Mouse (Mus musculus): Measurements from ENCODE around the gene Igfbp4. TPM values are rescaled to one million over a fixed set of nuclear protein-coding genes. Genes with fewer than 3 reads are reported as not detected.
A peak's percentile ranks its signal among the peaks of the same experiment; 100 is the strongest.

The Igfbp4 gene
- polyA plus RNA-seq, 1 experiment from 2014 or later = 672 TPM

DNA sequence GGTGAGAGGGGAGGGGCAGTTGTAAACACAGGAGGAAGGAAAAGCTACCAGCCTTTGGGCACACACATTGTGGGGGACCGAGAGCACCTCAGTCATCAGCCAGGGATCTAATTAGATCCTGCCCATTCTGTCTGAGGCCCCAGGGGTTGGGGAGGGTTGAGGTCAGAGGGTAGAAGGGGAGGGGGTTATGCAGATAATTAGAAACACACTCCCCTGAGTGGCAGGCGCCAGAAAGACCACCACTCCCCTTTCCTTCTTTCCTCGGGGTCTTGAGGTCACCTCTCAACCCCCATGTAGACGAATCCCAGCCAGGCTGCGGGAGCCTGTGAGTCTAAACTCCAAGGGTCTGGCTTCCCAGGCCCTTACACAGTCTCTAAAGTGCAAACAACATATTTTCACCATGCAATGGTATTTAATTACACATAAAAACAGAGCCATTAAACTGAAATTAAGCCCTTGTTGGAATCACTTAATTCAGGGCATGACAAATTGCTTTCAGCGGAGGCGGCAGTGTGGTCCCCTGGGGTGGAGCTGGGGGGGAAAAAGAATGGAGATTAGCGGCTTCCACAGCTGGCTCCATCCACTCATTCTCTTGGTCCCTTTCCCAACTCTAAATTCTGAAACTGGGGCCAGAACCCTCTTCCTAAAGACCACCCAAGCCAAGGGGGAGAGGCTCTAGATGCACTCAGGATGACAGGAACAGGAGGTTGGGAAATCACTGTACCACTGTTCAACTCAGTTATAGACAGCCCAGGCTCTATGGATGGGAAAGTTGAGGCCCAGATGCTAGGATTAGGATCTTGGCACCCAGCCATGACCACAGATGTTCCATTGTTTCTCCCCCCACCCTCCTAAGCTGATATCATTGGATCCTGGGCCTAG lies 14.8 kb downstream of the Igfbp4 start:
- no peak overlapping the region for H3K4me2 ChIP-seq (ENCODE audit: low read depth, low read length)
- no peaks in the 10 kb centered on the region for H3K4me1 ChIP-seq (ENCODE audit: insufficient read depth)
- WGBS (ENCODE audit: insufficient replicate concordance) = 55% methylated on average over 8 of the region's 8 CpGs
- no peaks in the 10 kb centered on the region for H3K9me3 ChIP-seq (ENCODE audit: low read length)
- DNase-seq (no peak), ATAC-seq (no peak)
- H3K27me3 ChIP-seq (ENCODE audit: insufficient read depth, low read length) = no peaks in the 10 kb centered on the region
- no peak overlapping the region for H3K9ac ChIP-seq (replicated peaks)
- H3K27ac ChIP-seq (ENCODE audit: low read depth) = no peak overlapping the region
- peaks cover 17% of the 10 kb centered on the region for H3K36me3 ChIP-seq (replicated peaks; ENCODE audit: insufficient read depth, low read length)
- no peak overlapping the region for H3K4me3 ChIP-seq (ENCODE audit: low read depth, low read length)
- TF ChIP-seq CTCF (IDR thresholded peaks at IDR 0.05; ENCODE audit: low read depth) = no peak
- no peak for TF ChIP-seq EP300 (IDR thresholded peaks at IDR 0.05; ENCODE audit: low read depth)

DNA sequence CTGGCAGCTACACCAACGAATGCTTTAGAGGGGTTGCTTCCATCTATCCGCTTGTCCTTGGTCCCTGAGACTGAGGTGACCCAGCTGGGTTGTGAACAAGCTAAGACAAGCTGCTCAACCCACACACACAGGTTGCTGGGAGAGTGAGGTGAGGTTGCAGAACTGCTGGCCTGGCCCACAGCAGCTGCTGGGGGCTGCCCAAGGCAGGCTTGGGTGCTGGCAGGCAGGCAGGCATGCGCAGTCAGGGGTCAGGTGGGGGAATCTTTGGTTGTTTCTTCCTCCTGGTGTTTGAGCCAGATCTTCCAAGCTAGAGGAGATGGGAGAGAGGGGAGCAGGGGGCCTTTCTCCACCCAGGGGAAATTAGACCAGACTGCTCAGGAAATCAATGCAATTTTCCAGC lies 19.4 kb downstream of the Igfbp4 start:
- Histone ChIP-seq H3K9ac (replicated peaks) (no peak overlapping the region), H3K27me3 (ENCODE audit: insufficient read depth, low read length) (no peaks in the 10 kb centered on the region), H3K27ac (ENCODE audit: low read depth) (no peak overlapping the region), H3K4me1 (ENCODE audit: insufficient read depth) (peaks cover 7% of the 10 kb centered on the region; the same call in 1 of the 2 replicates), H3K4me3 (ENCODE audit: low read depth, low read length) (no peak overlapping the region), H3K36me3 (replicated peaks; ENCODE audit: insufficient read depth, low read length) (no peaks in the 10 kb centered on the region), H3K9me3 (ENCODE audit: low read length) (no peaks in the 10 kb centered on the region), H3K4me2 (ENCODE audit: low read depth, low read length) (no peak overlapping the region)
- DNase-seq (no peak), ATAC-seq (no peak)
- no peak for TF ChIP-seq CTCF (IDR thresholded peaks at IDR 0.05; ENCODE audit: low read depth)
- TF ChIP-seq EP300 (IDR thresholded peaks at IDR 0.05; ENCODE audit: low read depth) = no peak
- 67% methylated on average over 3 of the region's 3 CpGs for WGBS (ENCODE audit: insufficient replicate concordance)

DNA sequence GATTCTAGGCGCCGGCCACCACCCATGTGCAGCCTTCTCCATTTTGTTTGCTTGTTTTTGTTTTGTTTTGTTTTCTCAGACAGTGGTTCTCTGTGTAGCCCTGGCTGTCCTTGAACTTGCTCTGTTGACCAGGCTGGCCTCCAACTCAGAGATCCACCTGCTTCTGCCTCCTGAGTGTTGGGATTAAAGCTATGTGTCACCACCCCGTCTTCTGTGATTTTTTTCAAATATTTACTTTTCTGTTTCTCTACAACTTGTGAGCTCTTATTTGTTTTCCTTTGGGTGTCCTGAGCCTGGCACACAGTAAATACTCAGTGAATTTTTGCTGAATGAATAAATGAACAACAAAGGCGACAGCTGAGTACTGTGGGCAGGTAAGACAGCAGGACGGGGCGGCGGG lies 21.6 kb downstream of the Igfbp4 start:
- H3K36me3 ChIP-seq (replicated peaks; ENCODE audit: insufficient read depth, low read length) = no peaks in the 10 kb centered on the region
- peaks cover 11% of the 10 kb centered on the region for H3K4me1 ChIP-seq (ENCODE audit: insufficient read depth)
- no peak overlapping the region for H3K4me2 ChIP-seq (ENCODE audit: low read depth, low read length)
- ATAC-seq (no peak), DNase-seq (no peak)
- no peaks in the 10 kb centered on the region for H3K27me3 ChIP-seq (ENCODE audit: insufficient read depth, low read length)
- TF ChIP-seq CTCF (IDR thresholded peaks at IDR 0.05; ENCODE audit: low read depth) (no peak), EP300 (IDR thresholded peaks at IDR 0.05; ENCODE audit: low read depth) (no peak)
- 72% methylated on average over 7 of the region's 7 CpGs for WGBS (ENCODE audit: insufficient replicate concordance)
- H3K27ac ChIP-seq (ENCODE audit: low read depth) = no peak overlapping the region
- no peaks in the 10 kb centered on the region for H3K9me3 ChIP-seq (ENCODE audit: low read length)
- H3K4me3 ChIP-seq (ENCODE audit: low read depth, low read length) = no peak overlapping the region
- no peak overlapping the region for H3K9ac ChIP-seq (replicated peaks)

DNA sequence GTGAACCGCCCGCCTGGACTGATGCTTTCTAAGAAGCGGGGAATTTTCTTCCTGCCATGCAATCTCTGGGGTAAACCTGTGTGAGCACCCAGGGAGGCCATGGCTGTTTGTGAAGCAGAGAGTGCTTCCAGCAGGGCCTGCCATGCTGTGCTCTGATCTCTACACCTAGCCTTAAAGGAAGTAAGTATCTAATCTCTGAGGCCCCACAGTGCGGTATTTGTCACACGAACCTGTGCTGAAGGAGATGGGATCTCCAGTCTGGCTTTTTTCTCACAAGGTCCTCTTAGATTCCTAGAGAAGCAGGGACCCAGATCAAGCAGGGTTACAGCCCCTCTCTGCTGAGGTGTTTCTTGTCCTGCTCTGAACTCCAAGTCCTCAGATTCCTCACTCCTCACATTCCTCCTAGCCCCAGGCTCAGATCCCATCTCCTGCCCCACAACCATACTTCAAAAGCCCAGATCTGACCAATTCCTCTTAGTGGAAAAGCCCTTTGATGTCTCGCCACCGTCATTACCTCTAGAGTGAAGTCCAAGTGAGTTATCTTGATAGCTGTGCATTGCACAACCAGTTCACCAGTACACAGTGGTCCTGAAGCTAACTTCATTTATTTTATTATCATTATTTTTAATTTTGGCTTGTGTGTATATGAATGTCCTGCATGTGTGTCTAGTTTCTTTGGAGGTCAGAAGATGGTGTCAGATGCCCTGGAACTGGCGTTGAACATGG lies 22.5 kb downstream of the Igfbp4 start:
- 54% methylated on average over 8 of the region's 8 CpGs for WGBS (ENCODE audit: insufficient replicate concordance)
- Histone ChIP-seq H3K4me3 (ENCODE audit: low read depth, low read length) (no peak overlapping the region), H3K4me1 (ENCODE audit: insufficient read depth) (peaks cover 11% of the 10 kb centered on the region), H3K9ac (replicated peaks) (no peak overlapping the region), H3K4me2 (ENCODE audit: low read depth, low read length) (no peak overlapping the region), H3K27ac (ENCODE audit: low read depth) (peak overlapping the region; percentile 51), H3K9me3 (ENCODE audit: low read length) (no peaks in the 10 kb centered on the region), H3K27me3 (ENCODE audit: insufficient read depth, low read length) (no peaks in the 10 kb centered on the region), H3K36me3 (replicated peaks; ENCODE audit: insufficient read depth, low read length) (no peaks in the 10 kb centered on the region)
- TF ChIP-seq EP300 (IDR thresholded peaks at IDR 0.05; ENCODE audit: low read depth) = no peak
- no peak for TF ChIP-seq CTCF (IDR thresholded peaks at IDR 0.05; ENCODE audit: low read depth)
- ATAC-seq = peak; percentile 37; the same call in 1 of the 2 replicates
- no peak for DNase-seq

DNA sequence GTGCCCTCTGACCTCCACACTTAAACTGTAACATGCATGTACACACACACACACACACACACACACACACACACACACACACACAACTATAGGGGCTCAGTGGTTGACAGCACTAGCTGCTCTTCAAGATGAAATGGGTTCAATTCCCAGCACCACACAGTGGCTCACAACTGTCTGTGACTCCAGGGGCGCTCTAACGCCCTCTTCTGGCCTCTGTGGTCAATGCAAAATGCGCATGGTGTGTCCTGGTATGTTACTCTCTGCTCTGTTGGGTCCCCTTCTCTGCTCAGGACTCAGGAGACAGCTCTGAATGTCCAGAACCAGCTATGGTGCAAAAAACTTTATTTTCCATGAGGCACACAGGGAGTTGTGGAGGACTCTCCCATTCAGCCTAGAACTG lies 24.3 kb downstream of the Igfbp4 start:
- H3K9me3 ChIP-seq (ENCODE audit: low read length) = no peaks in the 10 kb centered on the region
- WGBS (ENCODE audit: insufficient replicate concordance) = 72% methylated on average over 3 of the region's 3 CpGs
- DNase-seq = no peak
- TF ChIP-seq CTCF (IDR thresholded peaks at IDR 0.05; ENCODE audit: low read depth) (peak; percentile 40), EP300 (IDR thresholded peaks at IDR 0.05; ENCODE audit: low read depth) (no peak)
- peak overlapping the region; percentile 44; the same call in 1 of the 2 replicates for H3K27ac ChIP-seq (ENCODE audit: low read depth)
- H3K27me3 ChIP-seq (ENCODE audit: insufficient read depth, low read length) = no peaks in the 10 kb centered on the region
- H3K9ac ChIP-seq (replicated peaks) = no peak overlapping the region
- H3K4me1 ChIP-seq (ENCODE audit: insufficient read depth) = peaks cover 11% of the 10 kb centered on the region
- H3K4me2 ChIP-seq (ENCODE audit: low read depth, low read length) = no peak overlapping the region
- 0 out of 2 replicates have a peak, but pooled peaks have one; percentile 2 for ATAC-seq
- H3K4me3 ChIP-seq (ENCODE audit: low read depth, low read length) = no peak overlapping the region
- no peaks in the 10 kb centered on the region for H3K36me3 ChIP-seq (replicated peaks; ENCODE audit: insufficient read depth, low read length)

DNA sequence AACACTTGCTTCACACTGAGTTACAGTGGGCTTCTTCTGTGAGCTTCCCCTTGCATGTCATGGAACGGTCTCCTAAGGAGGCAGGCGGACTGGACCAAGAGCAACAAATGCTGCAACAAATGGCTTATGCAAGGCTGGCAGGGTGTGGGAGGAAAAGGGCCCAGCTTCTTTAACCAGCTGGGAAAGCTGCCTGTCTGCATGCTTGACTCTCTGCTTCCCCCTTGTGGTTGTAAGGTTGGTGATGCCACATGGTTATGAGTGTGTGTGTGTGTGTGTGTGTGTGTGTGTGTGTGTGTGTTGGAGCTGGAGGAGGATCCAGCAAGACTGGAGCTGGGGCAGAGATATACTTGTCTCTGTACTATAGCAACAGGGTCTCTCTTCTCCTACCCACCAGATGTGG lies 24.9 kb downstream of the Igfbp4 start:
- ATAC-seq (peak; percentile 79), DNase-seq (peak; percentile 80)
- no peak overlapping the region for H3K9ac ChIP-seq (replicated peaks)
- no peaks in the 10 kb centered on the region for H3K36me3 ChIP-seq (replicated peaks; ENCODE audit: insufficient read depth, low read length)
- peaks cover 11% of the 10 kb centered on the region for H3K4me1 ChIP-seq (ENCODE audit: insufficient read depth)
- 7% methylated on average over 2 of the region's 2 CpGs for WGBS (ENCODE audit: insufficient replicate concordance)
- no peaks in the 10 kb centered on the region for H3K9me3 ChIP-seq (ENCODE audit: low read length)
- H3K4me2 ChIP-seq (ENCODE audit: low read depth, low read length) = no peak overlapping the region
- TF ChIP-seq CTCF (IDR thresholded peaks at IDR 0.05; ENCODE audit: low read depth) (peak; percentile 99), EP300 (IDR thresholded peaks at IDR 0.05; ENCODE audit: low read depth) (no peak)
- peak overlapping the region; percentile 44; the same call in 1 of the 2 replicates for H3K27ac ChIP-seq (ENCODE audit: low read depth)
- H3K27me3 ChIP-seq (ENCODE audit: insufficient read depth, low read length) = no peaks in the 10 kb centered on the region
- no peak overlapping the region for H3K4me3 ChIP-seq (ENCODE audit: low read depth, low read length)

Measured in liver, postnatal 0 days (tissue).